Comparison of ENCODE assay signal across 8 mouse cellular contexts in the genomic region with DNA sequence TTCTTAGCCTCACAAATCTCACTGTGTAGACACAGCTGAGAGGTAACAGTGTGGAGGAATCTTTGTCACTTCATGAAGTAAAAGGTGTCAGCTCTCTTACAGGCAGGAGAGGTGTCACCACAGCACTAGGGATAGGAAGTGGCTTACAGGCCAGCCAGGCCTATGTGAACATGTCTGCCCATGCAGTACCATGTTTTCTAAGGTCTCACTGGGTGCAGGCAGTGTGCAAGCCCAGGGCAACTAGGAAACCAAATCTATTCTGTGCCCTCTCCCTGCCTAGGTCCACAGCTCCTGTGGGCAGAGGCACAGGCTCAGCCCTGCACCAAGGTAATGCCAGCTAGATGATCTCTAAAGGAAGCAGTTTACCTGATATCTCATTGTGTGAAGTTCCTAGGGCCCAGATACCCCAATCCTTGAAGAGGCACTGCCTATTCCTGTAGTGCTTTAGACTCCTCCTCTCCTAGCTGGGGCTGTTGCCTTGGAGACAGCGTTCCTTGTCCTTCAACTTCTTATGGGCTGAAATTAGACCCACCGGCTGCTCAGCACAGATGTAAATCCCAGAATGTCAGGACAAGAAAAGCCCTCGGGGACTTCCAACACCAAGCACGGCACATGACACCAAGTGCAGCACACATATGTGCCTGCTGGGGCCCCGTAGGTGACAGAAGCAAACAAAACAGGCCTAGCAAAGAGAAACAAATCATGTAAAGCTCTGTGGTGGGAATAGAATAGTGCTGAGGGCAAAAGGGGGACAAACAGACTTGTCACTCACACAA. TPM values are rescaled to one million over a fixed set of nuclear protein-coding genes. Genes with fewer than 3 reads are reported as not detected.
A peak's percentile ranks its signal among the peaks of the same experiment; 100 is the strongest.
DNase-seq lines count a peak whose midpoint lies in the region; ATAC-seq and TF ChIP-seq lines count a peak whose summit lies in the region.

No protein-coding gene starts in this region.

- H3K9me3 ChIP-seq in kidney, postnatal 0 days (replicated peaks; ENCODE audit: low read length), result no peaks in the 10 kb centered on the region

- H3K4me3 ChIP-seq in kidney, postnatal 0 days (replicated peaks; ENCODE audit: low read depth, low read length), result no peak overlapping the region

- no peak for TF ChIP-seq CTCF in kidney, postnatal 0 days (IDR thresholded peaks at IDR 0.05; ENCODE audit: low read depth)

- intact Hi-C loops in left cerebral cortex, postnatal 25 days (cut with DNase I), result no loop called here

- no peak overlapping the region for H3K4me2 ChIP-seq in kidney, postnatal 0 days (ENCODE audit: low read length)

- no peaks in the 10 kb centered on the region for H3K36me3 ChIP-seq in kidney, postnatal 0 days (ENCODE audit: insufficient read depth, low read length)

- DNase-seq in kidney, postnatal 0 days (ENCODE audit: low spot score), result peak; percentile 63
- no peak for DNase-seq in kidney, adult 11 months
- peak; percentile 71 for DNase-seq in frontal cortex, adult 2 months (ENCODE audit: extremely low spot score in 1 of 2, low spot score in 1 of 2)
- DNase-seq in left cerebral cortex, postnatal 25 days (ENCODE audit: low spot score in 2 of 2), result peak; percentile 58 to 89
- peak; percentile 56 for DNase-seq in right cerebral cortex, postnatal 25 days
- DNase-seq in urinary bladder, postnatal 25 days (ENCODE audit: low spot score), result no peak
- DNase-seq in cerebellum, adult 9-11 months, result no peak

- H3K9ac ChIP-seq in kidney, postnatal 0 days (ENCODE audit: low read depth, low read length), result no peak overlapping the region

- no peak overlapping the region for H3K27ac ChIP-seq in kidney, postnatal 0 days

- no peak; the same call in 1 of the 2 replicates for ATAC-seq in kidney, postnatal 0 days (replicated peaks; ENCODE audit: low FRiP score, low read depth)
- no peak for ATAC-seq in megakaryocyte progenitor cell, adult 5-6 weeks (replicated peaks; ENCODE audit: poor library complexity)

- no peaks in the 10 kb centered on the region for H3K27me3 ChIP-seq in kidney, postnatal 0 days (ENCODE audit: insufficient read depth, low read length)

- no peaks in the 10 kb centered on the region for H3K4me1 ChIP-seq in kidney, postnatal 0 days (replicated peaks; ENCODE audit: insufficient read depth, low read length)

- 18% methylated on average over 5 of the region's 5 CpGs for WGBS in kidney, postnatal 0 days

RNA-seq across cellular contexts. Expression of a gene that starts 10.6 kb away (rescaled TPM):
- 57.2 and 63.2 TPM in 2 replicates for polyA plus RNA-seq in kidney, postnatal 0 days (2015; fragmentation: Nextera tagmentation; extraction: Ambion mirVana)
- polyA plus RNA-seq in frontal cortex, adult 2 months (2012; rRNA removed), result 154 and 189 TPM in 2 replicates
- total RNA-seq in left cerebral cortex, postnatal 25 days (2021), result 10 to 100 TPM; 79.1 to 83.9 TPM
- total RNA-seq in megakaryocyte progenitor cell, adult 5-6 weeks (2015), result 19.3 and 19.7 TPM in 2 replicates
- total RNA-seq in megakaryocyte progenitor cell, adult 5-6 weeks (2017), result 8.8 and 10.3 TPM in 2 replicates

RNA-seq across cellular contexts. Expression of a gene that starts 59.0 kb away (rescaled TPM):
- 27.9 and 29.2 TPM in 2 replicates for polyA plus RNA-seq in kidney, postnatal 0 days (2015; fragmentation: Nextera tagmentation; extraction: Ambion mirVana)
- polyA plus RNA-seq in frontal cortex, adult 2 months (2012; rRNA removed), result 7.9 and 8.0 TPM in 2 replicates
- 1 to 10 TPM; 3.6 to 3.9 TPM for total RNA-seq in left cerebral cortex, postnatal 25 days (2021)
- total RNA-seq in megakaryocyte progenitor cell, adult 5-6 weeks (2015), result 4.3 and 5.3 TPM in 2 replicates
- total RNA-seq in megakaryocyte progenitor cell, adult 5-6 weeks (2017), result 9.3 and 9.6 TPM in 2 replicates

Comparison
In these comparisons a context has a peak if more than half of its experiments do, and no peak if none do; other contexts are left out.
1. DNase-seq: peak in kidney, postnatal 0 days (single experiment), frontal cortex, adult 2 months (2 of 2), left cerebral cortex, postnatal 25 days (2 of 2) and right cerebral cortex, postnatal 25 days (single experiment); none in kidney, adult 11 months (single experiment), urinary bladder, postnatal 25 days (single experiment) and cerebellum, adult 9-11 months (single experiment).